Mouse (Mus musculus) frontal cortex, postnatal 14 days (tissue): ENCODE measurements around the gene Ccdc169.
A peak's percentile ranks its signal among the peaks of the same experiment; 100 is the strongest.

Source experiments
- DNase-seq, 2 experiments: peaks; one replicate each; pipeline ENCODE4 v3.0.0; 2022; ENCODE audit warnings: low spot score in 2 of 2

Ccdc169 gene

DNA sequence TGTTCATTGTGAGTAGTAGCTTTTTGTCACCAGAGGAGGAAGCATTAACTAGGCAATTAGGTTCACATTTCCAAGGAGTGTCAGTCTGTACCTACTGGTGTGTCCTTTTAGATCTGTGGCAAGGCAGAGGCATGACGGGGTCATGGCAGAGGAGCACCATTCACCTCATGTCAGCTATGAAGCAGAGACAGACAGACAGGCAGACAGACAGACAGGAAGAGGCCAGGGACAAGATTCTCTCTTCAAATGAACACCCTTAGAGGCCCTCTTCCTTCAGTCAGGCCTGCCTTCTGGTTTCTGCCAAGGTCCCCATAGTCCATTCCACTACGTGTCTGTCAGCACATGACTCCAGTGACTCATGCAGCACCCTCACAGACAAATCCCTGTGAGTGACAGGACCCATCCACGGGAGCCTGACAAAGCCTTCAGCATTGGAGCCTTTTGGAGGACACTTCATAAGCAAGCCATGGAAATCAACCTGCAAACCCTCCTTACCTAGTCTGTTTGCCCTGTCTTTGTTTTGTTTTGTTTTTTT, 14.7 kb upstream of the Ccdc169 start:
- no peak for DNase-seq

GRCm38 (mm10) chr3:55123064-55123463, 14.1 kb upstream of the Ccdc169 start:
- no peak for DNase-seq

DNA sequence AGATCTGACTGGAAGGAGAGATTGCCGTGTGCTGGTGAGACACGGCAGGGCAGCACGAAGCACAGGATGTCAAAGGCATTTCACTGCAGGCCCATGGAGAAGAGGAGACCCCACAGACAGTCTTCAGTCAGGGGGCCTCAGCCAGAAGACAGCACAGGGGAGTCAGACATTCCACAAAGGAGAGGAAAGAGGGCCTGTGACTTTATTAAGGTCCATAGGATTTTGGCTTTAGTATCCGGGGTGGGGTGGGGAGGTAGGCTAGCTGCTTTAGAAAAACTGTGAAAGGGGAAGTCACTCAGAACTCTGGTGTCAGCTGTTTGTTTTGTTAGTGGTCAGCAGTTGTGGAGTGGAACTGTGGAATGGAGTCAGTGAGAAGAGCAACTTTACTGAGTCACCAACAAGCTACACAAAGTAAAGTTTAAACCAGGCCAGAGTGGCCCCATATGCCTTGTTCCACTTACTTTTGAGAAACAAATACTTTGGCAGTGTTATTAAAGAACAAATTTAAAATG, 7.9 kb upstream of the Ccdc169 start:
- no peak for DNase-seq

DNA sequence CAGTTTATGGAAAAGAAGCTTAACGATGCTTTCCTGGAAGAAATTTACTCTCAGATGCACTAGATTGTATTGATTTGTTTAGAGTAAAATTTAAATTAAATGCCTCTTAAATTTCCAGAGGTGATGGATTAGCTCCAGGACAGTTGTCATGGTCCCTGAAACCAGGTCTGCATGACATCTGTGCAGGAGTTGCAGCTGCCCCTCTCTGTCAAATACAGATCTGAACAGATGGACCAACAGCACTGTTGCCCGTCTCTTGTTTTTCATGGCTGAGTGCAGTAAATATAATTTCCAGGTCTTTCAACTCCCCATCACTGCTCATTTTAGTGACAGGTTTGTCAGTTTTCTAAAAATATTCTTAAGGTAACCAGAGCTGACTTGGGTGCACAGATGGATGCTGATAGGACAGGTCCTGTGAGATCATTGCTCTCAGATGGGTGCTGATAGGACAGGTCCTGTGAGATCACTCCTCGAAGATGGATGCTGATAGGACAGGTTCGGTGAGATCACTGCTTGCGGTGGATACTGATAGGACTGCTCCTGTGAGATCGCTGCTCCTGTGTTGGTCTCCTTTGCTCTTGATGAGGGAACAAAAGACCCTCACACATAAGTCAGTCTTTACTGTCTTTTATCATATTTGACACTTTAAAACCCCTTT, 5.4 kb upstream of the Ccdc169 start:
- no peak for DNase-seq

GRCm38 (mm10) chr3:55139837-55140236, 2.7 kb downstream of the Ccdc169 start:
- no peak for DNase-seq

DNA sequence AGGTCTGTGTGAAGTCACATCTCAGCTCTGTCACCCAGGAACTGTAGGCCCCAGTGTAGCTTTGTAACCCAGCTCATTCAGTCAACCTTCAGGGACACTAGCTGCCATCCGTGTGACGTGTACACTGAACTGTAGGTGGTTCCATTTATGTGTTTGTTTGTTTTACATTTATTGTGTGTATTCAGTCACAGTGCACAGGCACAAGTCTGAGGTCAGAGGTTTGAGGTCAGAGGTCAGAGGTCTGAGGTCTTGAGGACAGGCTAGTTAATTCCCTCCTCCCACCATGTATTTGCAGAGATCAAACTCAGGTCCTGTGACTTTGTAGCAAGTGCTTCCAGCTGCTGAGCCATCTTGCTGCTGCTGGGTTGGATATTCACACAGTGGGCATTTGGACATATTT, 4.3 kb downstream of the Ccdc169 start:
- DNase-seq, result no peak

DNA sequence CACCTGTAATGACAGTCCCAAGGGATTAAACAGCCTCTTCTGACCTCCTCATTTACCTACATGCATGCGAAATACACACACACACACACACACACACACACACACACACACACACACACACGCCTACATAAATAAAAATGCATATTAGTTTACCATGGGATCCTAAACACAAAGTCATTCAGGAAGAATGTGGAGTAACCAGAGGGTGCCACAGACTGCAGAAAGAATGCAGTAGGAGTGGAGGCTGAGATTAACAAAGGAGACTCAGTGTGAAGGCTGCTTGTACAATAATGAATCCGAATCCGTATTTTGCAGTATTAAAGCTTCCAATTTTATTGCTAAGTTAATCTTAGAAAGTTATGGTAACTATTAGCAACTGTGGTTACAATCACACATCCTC, 7.8 kb downstream of the Ccdc169 start:
- DNase-seq, result no peak

DNA sequence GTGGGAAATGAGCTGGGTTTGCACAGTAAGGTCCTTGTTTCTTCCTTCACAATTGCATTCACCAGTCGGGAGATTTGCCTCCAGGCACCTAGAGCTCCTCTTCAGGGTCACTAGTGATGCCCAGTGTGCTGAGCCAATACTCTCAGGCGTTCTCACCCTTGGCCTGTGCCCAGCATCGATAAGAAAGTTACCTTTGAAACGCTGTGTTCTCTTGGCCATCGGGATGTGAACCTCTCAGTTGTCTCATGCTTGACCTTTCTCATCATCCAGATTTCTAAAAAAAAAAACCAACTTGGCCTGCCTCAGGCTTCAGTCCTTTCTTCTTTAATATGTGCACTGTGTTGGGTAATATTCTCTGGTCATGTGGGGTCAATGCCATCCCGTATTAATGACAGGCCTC, 9.3 kb downstream of the Ccdc169 start:
- DNase-seq, result no peak

DNA sequence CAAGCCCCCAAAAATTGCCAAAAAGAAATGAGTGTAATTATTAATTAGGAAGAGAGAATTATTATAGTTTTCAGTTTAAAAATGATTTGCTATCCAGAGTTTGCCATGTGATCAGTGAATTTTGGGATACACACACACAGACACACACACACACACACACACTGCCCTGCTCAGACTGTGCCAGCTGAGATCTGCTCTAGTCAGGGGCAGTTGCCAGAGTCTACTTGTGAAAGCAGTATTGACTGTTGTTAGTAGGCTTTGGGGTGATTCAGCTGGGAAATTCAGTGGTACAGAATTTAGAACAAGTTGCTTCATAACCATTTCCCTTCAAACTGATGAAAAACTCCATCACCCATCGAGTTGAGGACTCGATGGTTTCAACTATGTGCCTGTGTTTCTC, 10.0 kb downstream of the Ccdc169 start:
- DNase-seq, result no peak

- DNase-seq, result no peak
Observed at GRCm38 (mm10) chr3:55148091-55148490, 11.0 kb downstream of the Ccdc169 start.

GRCm38 (mm10) chr3:55151656-55152433, 14.7 kb downstream of the Ccdc169 start:
- DNase-seq, result peak; percentile 29 to 62

- no peak for DNase-seq
Observed at GRCm38 (mm10) chr3:55152673-55153334, 15.7 kb downstream of the Ccdc169 start.

- peak in 1 of 2 experiments; percentile 13 for DNase-seq
Observed at GRCm38 (mm10) chr3:55154163-55154562, 17.0 kb downstream of the Ccdc169 start.

- DNase-seq, result no peak
Observed at GRCm38 (mm10) chr3:55157413-55157812, 20.3 kb downstream of the Ccdc169 start.

DNA sequence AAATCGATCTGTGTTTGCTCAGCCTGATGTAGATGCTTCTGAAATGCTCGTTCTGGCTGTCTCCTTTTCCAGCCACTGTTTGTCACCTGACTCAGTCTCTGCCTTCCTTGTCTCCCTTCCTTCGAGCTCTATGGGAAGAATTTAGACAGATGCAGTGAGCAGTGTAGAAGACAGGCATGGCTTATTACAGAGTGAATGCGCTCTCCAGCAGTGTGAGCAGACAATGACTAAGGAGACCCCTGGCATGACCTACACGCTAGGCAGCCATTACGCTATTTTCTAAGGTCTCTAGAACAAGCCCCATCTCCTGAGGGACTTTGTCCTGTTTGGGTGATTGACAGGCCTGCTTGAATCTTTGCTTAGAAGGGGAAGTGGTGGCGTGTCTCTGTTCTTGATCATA, 24.0 kb downstream of the Ccdc169 start:
- DNase-seq, result no peak

- no peak for DNase-seq
Observed at GRCm38 (mm10) chr3:55163510-55163909, 26.4 kb downstream of the Ccdc169 start.

DNA sequence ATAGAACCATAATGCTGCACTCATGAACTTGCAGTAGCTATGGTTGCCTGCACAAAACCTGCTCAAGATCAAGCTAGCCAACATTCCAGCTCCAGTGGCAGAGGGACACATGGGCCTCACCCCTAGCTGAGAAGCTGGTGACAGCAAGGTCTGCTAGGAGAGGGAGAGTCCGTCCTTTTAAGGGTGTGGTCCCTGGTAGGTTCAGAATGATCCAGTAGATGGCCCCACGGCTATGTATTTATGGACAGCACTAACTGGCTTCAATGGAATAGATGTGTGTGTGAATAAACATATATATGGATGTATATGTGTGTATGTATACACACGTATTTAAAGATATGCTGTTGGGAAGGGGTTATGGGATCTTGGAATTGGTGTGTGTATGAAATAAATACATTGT, 35.3 kb downstream of the Ccdc169 start:
- DNase-seq, result no peak

GRCm38 (mm10) chr3:55177271-55177670, 40.1 kb downstream of the Ccdc169 start:
- DNase-seq, result no peak

- no peak for DNase-seq
Observed at GRCm38 (mm10) chr3:55181766-55182165, 44.6 kb downstream of the Ccdc169 start, which contains the start of gene Sohlh2. Gene Sohlh2 (plus strand): TSS chr3:55182028.

DNA sequence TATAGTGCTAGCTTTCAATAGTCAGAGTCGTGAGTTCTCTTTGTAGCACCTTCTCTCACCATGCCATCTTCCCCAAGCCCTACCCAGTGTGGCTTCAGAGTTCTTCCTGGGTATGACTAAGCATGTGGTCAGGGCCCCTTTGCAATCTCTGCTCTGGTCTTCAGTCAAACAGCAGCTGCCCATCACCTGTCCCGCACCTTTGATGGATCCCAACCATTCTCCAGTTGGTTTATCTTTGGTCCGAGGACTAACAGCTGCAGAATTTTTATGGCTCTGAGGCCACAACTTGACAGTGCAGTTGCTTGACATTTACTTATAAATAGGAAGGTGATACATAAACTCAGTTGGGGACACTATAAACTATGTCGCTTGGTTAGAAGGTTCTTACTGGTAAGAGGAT, 54.5 kb downstream of the Ccdc169 start:
- DNase-seq, result no peak

DNA sequence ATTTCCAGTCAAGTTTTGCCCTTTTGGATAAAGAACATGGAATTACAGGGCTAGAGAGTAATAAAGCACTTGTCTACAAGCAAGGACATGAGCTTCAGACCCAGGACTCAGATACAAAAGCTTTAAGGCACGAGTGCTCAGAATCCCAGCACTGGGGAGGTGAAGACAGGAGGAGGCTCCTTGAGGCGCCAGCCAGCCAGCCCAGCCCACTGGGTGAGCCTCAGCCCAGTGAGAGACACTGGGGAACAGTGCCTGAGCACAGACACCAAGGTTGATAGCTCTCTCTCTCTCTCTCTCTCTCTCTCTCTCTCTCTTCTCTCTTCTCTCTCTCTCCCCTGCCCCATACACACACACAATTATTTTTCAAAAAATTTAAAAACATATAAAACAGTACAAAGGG, 56.2 kb downstream of the Ccdc169 start:
- DNase-seq, result no peak

GRCm38 (mm10) chr3:55194792-55195191, 57.7 kb downstream of the Ccdc169 start:
- no peak for DNase-seq
